Mouse (Mus musculus) forebrain, postnatal 0 days (tissue): Measurements from ENCODE around the gene Ube2i. TPM values are rescaled to one million over a fixed set of nuclear protein-coding genes. Genes with fewer than 3 reads are reported as not detected.

Experiments used
- ATAC-seq: fragments of 200-750 bp; cut with Nextera tagmentation; 2 replicates; pipeline ENCODE4 v1.8.0; 2017; ENCODE audit warnings: mild to moderate bottlenecking, moderate library complexity
- DNase-seq: peaks from one replicate; pipeline ENCODE4 v3.0.0-alpha.2; 2015
- H3K27ac ChIP-seq: fragments of 300-500 bp; sonication (generic); 2 replicates; pipeline ENCODE4 v1.5.1; 2014; ENCODE audit warnings: low read depth, mild to moderate bottlenecking, antibody characterized with exemption, low read length, moderate library complexity, mixed read lengths
- H3K27me3 ChIP-seq: fragments of 300-500 bp; sonication (generic); 2 replicates; pipeline ENCODE4 v1.6.1; 2014; ENCODE audit warnings: mild to moderate bottlenecking, low read length, mixed read lengths; ENCODE audit not compliant: insufficient read depth
- H3K36me3 ChIP-seq: fragments of 300-500 bp; sonication (generic); 2 replicates; pipeline ENCODE4 v1.6.1; 2014; ENCODE audit warnings: mild to moderate bottlenecking, moderate library complexity; ENCODE audit not compliant: insufficient read depth
- H3K4me1 ChIP-seq: fragments of 300-500 bp; sonication (generic); 2 replicates; pipeline ENCODE4 v1.6.1; 2014; ENCODE audit warnings: antibody characterized with exemption; ENCODE audit not compliant: insufficient read depth
- H3K4me2 ChIP-seq: fragments of 300-500 bp; sonication (generic); 2 replicates; pipeline ENCODE4 v1.6.1; 2014; ENCODE audit warnings: low read depth, mild to moderate bottlenecking, moderate library complexity
- H3K4me3 ChIP-seq: fragments of 300-500 bp; sonication (generic); 2 replicates; pipeline ENCODE4 v1.5.1; 2014; ENCODE audit warnings: low read depth, low read length, mixed read lengths
- H3K9ac ChIP-seq: fragments of 300-500 bp; sonication (generic); 2 replicates; pipeline ENCODE4 v1.6.1; 2014; ENCODE audit warnings: mild to moderate bottlenecking
- H3K9me3 ChIP-seq: fragments of 300-500 bp; sonication (generic); 2 replicates; pipeline ENCODE4 v1.6.1; 2016; ENCODE audit warnings: low read length
- CTCF ChIP-seq: sonication (generic); IDR thresholded peaks from 2 replicates; pipeline ENCODE4 v1.5.1; 2016; ENCODE audit warnings: antibody characterized with exemption, control low read depth, low read depth
- WGBS: fragments of 180-500 bp; shearing (Covaris S2); extraction: QIAGEN DNeasy Blood & Tissue Kit; methylation state at CpG from one replicate; pipeline ENCODE4 v1.1.7; 2014; 5-methylcytosine and 5-hydroxymethylcytosine counted together
- polyA plus RNA-seq: library from polyadenylated mRNA; unstranded; fragments of >200 nt; fragmentation: Nextera tagmentation; extraction: Ambion mirVana; gene quantifications from 2 replicates; pipeline ENCODE4 v1.2.1, GENCODE M21; 2015
- total RNA-seq: library from RNA; depleted of rRNA; stranded (reverse); fragments of >200 nt; gene quantifications from 2 replicates; pipeline ENCODE4 v1.2.3, GENCODE M21; 2014

Ube2i gene
- total and polyA plus RNA-seq, 2 experiments from 2014 or later: 486 to 550 TPM

DNA sequence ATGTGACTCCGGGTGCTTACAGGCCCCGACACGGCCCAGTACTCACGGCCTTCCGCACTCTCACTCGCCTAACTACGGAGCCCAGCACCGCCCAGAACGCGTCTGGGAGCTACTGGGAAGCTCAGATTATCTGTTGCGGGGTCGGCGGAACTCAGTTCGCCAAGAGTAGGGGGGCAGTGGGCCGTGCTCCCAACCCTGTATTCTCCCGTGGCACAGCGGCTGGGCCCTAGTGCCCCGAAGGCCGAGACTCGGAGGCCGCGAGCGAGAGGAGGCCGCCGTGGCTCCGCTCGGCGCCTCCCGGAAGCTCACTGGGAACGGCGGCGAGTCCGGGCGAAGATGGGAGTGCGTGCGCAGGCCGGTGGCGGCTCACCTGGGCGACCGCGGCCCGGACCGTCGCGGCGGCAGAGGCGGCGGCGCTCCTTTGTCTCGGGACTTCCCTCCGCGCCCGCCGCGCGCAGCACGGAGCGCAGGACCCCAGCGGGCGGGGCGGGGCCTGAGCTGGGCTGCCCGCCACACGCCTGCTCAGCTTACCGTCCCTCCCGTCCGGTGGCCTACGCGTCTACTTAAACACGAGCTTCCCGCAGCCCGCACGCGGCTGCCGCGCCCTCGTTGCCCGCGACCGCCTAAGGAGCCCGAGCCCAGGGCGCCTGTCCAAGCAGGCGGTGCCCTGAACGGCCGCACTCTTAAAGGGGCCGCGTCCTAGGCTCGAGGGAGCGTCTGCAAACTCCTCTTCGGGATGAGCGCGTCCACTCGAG lies 1.3 kb downstream of the Ube2i start:
- peaks cover 21% of the 10 kb centered on the region for H3K4me1 ChIP-seq
- H3K9me3 ChIP-seq: no peaks in the 10 kb centered on the region
- peaks cover 17% of the 10 kb centered on the region for H3K36me3 ChIP-seq
- peak overlapping the region; percentile 89 for H3K4me2 ChIP-seq
- peak overlapping the region; percentile 94 for H3K4me3 ChIP-seq
- 2% methylated on average over 92 of the region's 92 CpGs for WGBS
- TF ChIP-seq CTCF: no peak
- DNase-seq (no peak), ATAC-seq (peak; percentile 90)
- peak overlapping the region; percentile 98 for H3K27ac ChIP-seq
- peak overlapping the region; percentile 99 for H3K9ac ChIP-seq
- no peaks in the 10 kb centered on the region for H3K27me3 ChIP-seq

DNA sequence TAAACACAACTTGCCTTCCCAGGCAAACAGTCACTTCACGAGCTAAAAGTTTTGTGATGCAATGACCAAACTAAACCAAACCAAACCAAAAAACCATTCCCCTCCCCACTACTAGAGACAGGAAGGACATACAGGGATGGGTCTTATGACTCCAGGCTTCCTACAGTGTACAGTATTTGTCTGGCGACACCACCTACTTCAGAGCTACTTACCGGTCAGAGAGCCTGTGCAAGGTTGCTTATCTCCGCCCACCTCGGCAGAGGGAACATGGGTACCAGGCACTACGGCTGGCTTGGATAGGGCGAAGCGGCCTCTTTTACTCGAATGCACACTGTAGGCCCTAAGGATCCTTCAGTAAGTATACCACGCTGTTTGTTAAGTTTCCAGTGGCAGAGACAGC lies 2.1 kb downstream of the Ube2i start:
- Histone ChIP-seq H3K4me3 (peak overlapping the region; percentile 94), H3K9me3 (no peaks in the 10 kb centered on the region), H3K27ac (peak overlapping the region; percentile 98; the same call in 1 of the 2 replicates), H3K9ac (peak overlapping the region; percentile 99), H3K27me3 (no peaks in the 10 kb centered on the region), H3K36me3 (peaks cover 25% of the 10 kb centered on the region), H3K4me2 (peak overlapping the region; percentile 89), H3K4me1 (peaks cover 21% of the 10 kb centered on the region)
- no peak for DNase-seq
- 1% methylated on average over 10 of the region's 10 CpGs for WGBS
- ATAC-seq: no peak
- TF ChIP-seq CTCF: peak; percentile 24; the same call in 1 of the 2 replicates

DNA sequence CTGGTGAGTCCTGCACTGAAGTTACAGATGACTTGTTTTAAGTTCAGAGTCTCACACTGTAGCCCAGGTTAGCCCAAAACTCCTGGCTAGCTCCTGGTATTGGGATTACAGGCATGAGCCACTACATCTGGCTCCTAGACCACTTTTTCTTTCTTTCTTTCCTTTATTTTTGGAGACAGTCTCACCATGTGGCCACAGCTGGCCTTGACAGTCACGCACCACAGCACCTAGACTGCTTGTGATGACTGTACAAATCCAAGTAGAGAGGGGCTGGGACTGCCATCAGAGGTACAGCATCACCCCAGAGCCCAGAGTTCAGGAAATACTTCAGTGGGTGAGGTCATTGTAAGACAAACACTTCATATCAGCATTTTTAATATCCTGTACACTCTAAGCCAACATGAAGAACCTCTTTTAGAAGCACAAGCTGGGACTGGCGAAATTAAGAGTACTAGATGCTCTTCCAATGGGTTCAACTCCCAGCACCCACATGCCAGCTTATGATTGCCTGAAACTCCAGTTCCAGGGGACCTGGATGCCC lies 3.6 kb downstream of the Ube2i start:
- Histone ChIP-seq H3K9me3 (no peaks in the 10 kb centered on the region), H3K36me3 (peaks cover 40% of the 10 kb centered on the region), H3K27me3 (no peaks in the 10 kb centered on the region), H3K9ac (no peak overlapping the region; the same call in 1 of the 2 replicates), H3K4me3 (no peak overlapping the region), H3K4me1 (peaks cover 21% of the 10 kb centered on the region), H3K27ac (no peak overlapping the region), H3K4me2 (peak overlapping the region; percentile 89)
- TF ChIP-seq CTCF: no peak
- ATAC-seq (no peak), DNase-seq (no peak)
- WGBS: 84% methylated on average over 2 of the region's 2 CpGs

GRCm38 (mm10) chr17:25264453-25264852 lies 10.0 kb downstream of the Ube2i start:
- 66% methylated on average over 3 of the region's 3 CpGs for WGBS
- Histone ChIP-seq H3K9ac (no peak overlapping the region), H3K27me3 (no peaks in the 10 kb centered on the region), H3K4me3 (no peak overlapping the region), H3K4me1 (no peaks in the 10 kb centered on the region), H3K27ac (no peak overlapping the region), H3K9me3 (no peaks in the 10 kb centered on the region), H3K36me3 (peaks cover 81% of the 10 kb centered on the region), H3K4me2 (no peak overlapping the region)
- peak; percentile 46 for TF ChIP-seq CTCF
- DNase-seq (no peak), ATAC-seq (peak; percentile 38; the same call in 1 of the 2 replicates)

DNA sequence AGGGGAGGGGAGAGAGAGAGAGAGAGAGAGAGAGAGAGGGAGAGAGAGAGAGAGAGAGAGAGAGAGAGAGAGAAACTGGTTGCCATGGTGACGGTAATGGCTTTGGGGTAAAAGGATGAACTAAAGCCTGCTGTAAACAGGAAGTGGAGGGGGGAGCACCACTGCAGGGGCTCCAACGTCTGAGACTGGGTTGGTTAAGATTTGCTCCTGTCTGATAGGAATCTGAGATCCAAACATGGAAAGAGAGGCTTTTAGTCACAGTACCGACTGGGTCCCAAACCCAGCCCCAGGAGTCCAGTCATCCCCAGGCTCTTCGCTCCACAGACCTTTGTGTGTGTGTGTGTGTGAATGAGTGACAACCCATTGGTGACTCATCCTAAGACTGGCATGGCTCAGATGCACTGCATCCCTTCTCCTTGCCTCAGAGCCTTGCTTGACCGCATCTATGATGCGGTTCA lies 16.6 kb downstream of the Ube2i start:
- Histone ChIP-seq H3K27me3 (peaks cover 4% of the 10 kb centered on the region; the same call in 1 of the 2 replicates), H3K27ac (no peak overlapping the region), H3K4me2 (no peak overlapping the region), H3K4me1 (peaks cover 18% of the 10 kb centered on the region; the same call in 1 of the 2 replicates), H3K4me3 (no peak overlapping the region), H3K36me3 (peaks cover 24% of the 10 kb centered on the region), H3K9ac (no peak overlapping the region), H3K9me3 (no peaks in the 10 kb centered on the region)
- no peak for TF ChIP-seq CTCF
- ATAC-seq: no peak; the same call in 1 of the 2 replicates
- WGBS: 64% methylated on average over 6 of the region's 6 CpGs
- DNase-seq: no peak

GRCm38 (mm10) chr17:25256140-25256754 lies 18.2 kb downstream of the Ube2i start, which contains the start of gene Baiap3:
TSS of gene Baiap3 (minus strand) at chr17:25256364.
- H3K4me1 ChIP-seq: peaks cover 20% of the 10 kb centered on the region; the same call in 1 of the 2 replicates
- no peaks in the 10 kb centered on the region for H3K9me3 ChIP-seq
- DNase-seq: no peak
- H3K27me3 ChIP-seq: peaks cover 4% of the 10 kb centered on the region; the same call in 1 of the 2 replicates
- H3K27ac ChIP-seq: no peak within 1 kb of the TSS
- peak within 1 kb of the TSS; percentile 44 for H3K4me2 ChIP-seq
- H3K36me3 ChIP-seq: peaks cover 17% of the 10 kb centered on the region
- peak within 1 kb of the TSS; percentile 22; the same call in 1 of the 2 replicates for H3K9ac ChIP-seq
- TF ChIP-seq CTCF: no peak
- WGBS: 5% methylated on average over 35 of the region's 35 CpGs
- peak; percentile 32; the same call in 1 of the 2 replicates for ATAC-seq
- peak within 1 kb of the TSS; percentile 20 for H3K4me3 ChIP-seq
